In genomic region chr7:112022506-112023149, GRCm38 (mm10) we compare ENCODE assay signal across 8 mouse cellular contexts. TPM values are rescaled to one million over a fixed set of nuclear protein-coding genes. Genes with fewer than 3 reads are reported as not detected.
DNase-seq lines count a peak whose midpoint lies in the region; ATAC-seq and TF ChIP-seq lines count a peak whose summit lies in the region.

No protein-coding gene starts in this region.

- peaks cover 20% of the 10 kb centered on the region for H3K4me1 ChIP-seq in forebrain, postnatal 0 days (ENCODE audit: insufficient read depth)

- peak overlapping the region; percentile 67 for H3K4me3 ChIP-seq in left cerebral cortex, adult 2 months
- H3K4me3 ChIP-seq in forebrain, postnatal 0 days (ENCODE audit: low read depth, low read length), result peak overlapping the region; percentile 91

- peak; percentile 37 for ATAC-seq in forebrain, postnatal 0 days

- H3K9me3 ChIP-seq in forebrain, postnatal 0 days (ENCODE audit: low read length), result no peaks in the 10 kb centered on the region

- peak overlapping the region; percentile 99 for H3K27ac ChIP-seq in left cerebral cortex, adult 2 months
- H3K27ac ChIP-seq in forebrain, postnatal 0 days (ENCODE audit: low read depth, low read length), result peak overlapping the region; percentile 99

- no peak for TF ChIP-seq CTCF in left cerebral cortex, adult 2 months (IDR thresholded peaks at IDR 0.05)
- no peak for TF ChIP-seq CTCF in brain, embryonic 14.5 days (IDR thresholded peaks at IDR 0.05; ENCODE audit: borderline replicate concordance, extremely low read depth, insufficient read depth, insufficient read length)
- TF ChIP-seq CTCF in forebrain, postnatal 0 days (IDR thresholded peaks at IDR 0.05; ENCODE audit: low read depth), result no peak

- H3K36me3 ChIP-seq in forebrain, postnatal 0 days (ENCODE audit: insufficient read depth), result no peaks in the 10 kb centered on the region

- H3K9ac ChIP-seq in forebrain, postnatal 0 days, result peak overlapping the region; percentile 96

- no peak for TF ChIP-seq POLR2A in brain, embryonic 14.5 days (IDR thresholded peaks at IDR 0.05; ENCODE audit: borderline replicate concordance, extremely low read depth, insufficient read depth, insufficient read length, poor library complexity, severe bottlenecking)

- peak overlapping the region; percentile 88 for H3K4me2 ChIP-seq in forebrain, postnatal 0 days (ENCODE audit: low read depth)

- WGBS in forebrain, postnatal 0 days, result 8% methylated on average over 17 of the region's 17 CpGs

- peak in 1 of 2 experiments; percentile 10 for DNase-seq in left cerebral cortex, adult 2 months (ENCODE audit: extremely low spot score in 1 of 2, low spot score in 2 of 2)
- no peak for DNase-seq in left cerebral cortex, adult 8-10 months (ENCODE audit: low spot score in 2 of 2)
- DNase-seq in brain, embryonic 14.5 days (ENCODE audit: low read depth), result peak; percentile 61
- peak; percentile 59 for DNase-seq in forebrain, postnatal 0 days
- DNase-seq in lung, postnatal 25 days (ENCODE audit: low spot score), result peak; percentile 12
- no peak for DNase-seq in urinary bladder, postnatal 36 days (ENCODE audit: low spot score in 2 of 2)
- DNase-seq in gastrocnemius, adult 18-20 months (ENCODE audit: low spot score), result no peak
- DNase-seq in cerebellum, adult 8-10 months, result no peak

- H3K27me3 ChIP-seq in forebrain, postnatal 0 days (ENCODE audit: insufficient read depth, low read length), result no peaks in the 10 kb centered on the region

- intact Hi-C loops in left cerebral cortex, adult 2 months (cut with DNase I), result loop anchor here (5.0 kb wide), 1 partner anchor 160 kb away; no protein-coding TSS in a partner anchor

RNA-seq across cellular contexts. Expression of gene Usp47, which starts 0.7 kb away (rescaled TPM):
- total RNA-seq in left cerebral cortex, adult 2 months (2021), result 10 to 100 TPM; 64.1 to 73.5 TPM
- 10 to 100 TPM; 65.5 to 68.1 (median 66.7) TPM for total RNA-seq in left cerebral cortex, adult 8-10 months (2022)
- polyA plus RNA-seq in brain, embryonic 14.5 days (2012; rRNA removed), result 52.8 and 73.3 TPM in 2 replicates
- total RNA-seq in forebrain, postnatal 0 days (2014; rRNA removed), result 102 and 121 TPM in 2 replicates
- polyA plus RNA-seq in forebrain, postnatal 0 days (2015; fragmentation: Nextera tagmentation; extraction: Ambion mirVana), result 44.0 and 52.0 TPM in 2 replicates
- 100 to 1,000 TPM; 225 to 256 TPM for total RNA-seq in gastrocnemius, adult 18-20 months (2021)

Comparison
In these comparisons a context has a peak if more than half of its experiments do, and no peak if none do; other contexts are left out.
1. DNase-seq: peak in brain, embryonic 14.5 days (single experiment), forebrain, postnatal 0 days (single experiment) and lung, postnatal 25 days (single experiment); none in left cerebral cortex, adult 8-10 months (0 of 2), urinary bladder, postnatal 36 days (0 of 2), gastrocnemius, adult 18-20 months (single experiment) and cerebellum, adult 8-10 months (single experiment).